Mouse (Mus musculus) embryo, embryonic 10.5 days (tissue): Measurements from ENCODE around the gene Fam171a1.

ENCODE experiments used
- DNase-seq: peaks from one replicate; pipeline ENCODE4 v3.0.0-alpha.2; 2015; ENCODE audit warnings: low spot score

Gene Fam171a1

GRCm38 (mm10) chr2:3138308-3138707, 24.3 kb downstream of the Fam171a1 start:
- DNase-seq = no peak

DNA sequence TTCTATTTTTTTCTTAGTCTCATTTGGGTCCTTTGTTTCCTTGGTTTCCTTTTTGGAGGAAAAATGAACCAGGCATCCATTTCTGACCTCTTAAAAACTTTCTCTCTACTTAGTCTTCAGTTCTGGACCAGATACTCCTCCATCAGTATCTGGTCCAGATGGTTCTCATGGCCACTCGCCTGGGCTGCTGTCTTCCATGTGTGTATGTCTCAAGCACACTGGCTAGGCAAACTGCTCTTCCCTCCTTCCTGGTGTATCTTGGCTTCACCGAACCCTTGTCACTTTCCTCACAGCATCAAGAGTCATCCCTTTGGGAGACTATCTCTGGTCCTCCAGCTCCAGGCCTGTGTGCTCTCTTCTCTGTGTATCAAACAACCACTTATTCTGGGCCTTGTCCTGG, 25.0 kb downstream of the Fam171a1 start:
- DNase-seq = no peak

GRCm38 (mm10) chr2:3139578-3139977, 25.6 kb downstream of the Fam171a1 start:
- DNase-seq = no peak

DNA sequence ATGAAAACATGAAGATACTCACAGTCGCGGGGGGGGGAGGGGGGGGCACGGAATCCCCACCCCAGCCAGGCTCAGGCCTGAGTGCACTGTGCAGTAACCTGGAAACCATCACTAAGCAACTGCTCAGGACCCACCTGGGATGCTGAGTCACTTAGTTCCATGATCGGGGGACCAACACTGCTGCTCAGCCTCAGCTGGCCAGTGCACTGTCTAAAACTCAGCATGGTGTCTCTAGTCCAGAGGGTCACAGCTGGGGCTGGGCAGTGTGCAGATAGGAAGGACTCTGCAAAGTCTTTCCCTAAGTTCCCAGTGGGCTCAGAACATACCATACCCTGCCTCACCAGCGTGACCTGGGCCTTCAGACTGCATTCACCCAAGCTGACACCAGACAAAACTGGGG, 26.6 kb downstream of the Fam171a1 start:
- no peak for DNase-seq

GRCm38 (mm10) chr2:3141804-3142203, 27.8 kb downstream of the Fam171a1 start:
- DNase-seq = no peak

- DNase-seq = no peak
These were observed 30.3 kb downstream of the Fam171a1 start for GRCm38 (mm10) chr2:3144291-3144690.

DNA sequence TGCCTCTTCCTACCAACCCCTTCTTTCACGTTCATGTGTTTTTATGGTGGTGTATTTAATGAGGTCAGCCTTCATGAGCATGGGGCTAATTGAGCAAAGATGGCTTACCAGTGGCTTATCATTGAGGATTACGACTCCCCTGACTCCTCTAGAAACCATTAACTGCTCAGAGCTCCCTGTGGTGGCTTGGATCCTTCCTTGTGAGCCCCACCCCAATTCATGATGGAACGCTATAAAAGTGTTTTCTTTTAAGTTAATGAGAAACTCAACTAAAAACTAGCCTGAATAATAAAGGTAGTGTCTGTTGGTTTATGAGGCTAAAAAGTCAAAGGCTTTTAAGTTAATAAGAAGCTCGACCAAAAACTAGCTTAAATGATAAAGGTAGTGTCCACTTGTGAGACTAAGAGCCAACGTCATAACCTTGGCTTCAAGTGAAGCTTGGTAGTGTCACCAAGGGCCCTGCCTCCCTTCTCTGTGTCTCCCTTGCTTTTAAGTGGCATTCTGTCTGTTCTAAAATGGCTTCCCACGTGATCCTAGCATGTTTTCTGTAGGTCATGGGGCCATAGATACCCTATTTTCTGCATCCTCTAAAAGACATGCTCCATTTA, 33.6 kb downstream of the Fam171a1 start:
- no peak for DNase-seq

DNA sequence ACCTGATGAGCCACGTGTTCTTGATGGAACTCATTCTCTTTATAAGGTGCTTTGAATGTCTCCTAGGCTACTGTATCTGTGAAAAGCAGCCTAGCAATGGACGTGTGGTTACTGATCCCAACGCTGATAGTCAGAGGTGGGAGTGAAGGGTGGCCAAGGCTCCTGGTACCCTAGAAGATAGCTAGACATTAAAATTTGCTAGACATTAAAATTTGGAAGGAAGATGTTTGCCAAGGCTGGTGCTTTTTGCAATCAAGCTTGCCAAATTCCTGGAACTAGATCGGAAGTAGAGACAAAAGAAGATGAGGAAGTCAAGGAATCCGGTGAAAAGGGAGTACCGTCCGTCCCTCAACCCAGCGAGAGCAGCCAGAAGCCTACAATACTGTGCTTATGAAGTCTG, 34.7 kb downstream of the Fam171a1 start:
- no peak for DNase-seq

GRCm38 (mm10) chr2:3150324-3150723, 36.3 kb downstream of the Fam171a1 start:
- no peak for DNase-seq

DNA sequence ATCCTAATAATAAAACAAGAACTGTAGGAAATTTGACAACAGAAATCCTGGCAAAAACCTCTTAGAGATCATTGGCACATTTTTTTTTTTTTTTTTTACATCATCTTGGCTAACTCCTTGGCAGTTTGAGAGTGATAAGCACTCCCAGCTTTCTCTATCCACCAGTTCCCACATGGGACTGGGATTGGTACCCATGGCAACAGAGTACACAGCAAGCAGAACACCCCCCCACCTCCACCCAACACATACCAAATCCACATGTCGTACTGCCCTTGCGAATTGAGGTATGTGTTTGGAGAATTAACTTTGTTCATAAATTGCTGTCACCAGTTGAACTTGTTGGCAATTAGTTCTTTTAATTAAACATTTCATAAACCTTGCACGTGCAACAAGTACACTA, 37.3 kb downstream of the Fam171a1 start:
- no peak for DNase-seq

GRCm38 (mm10) chr2:3154091-3154665, 40.2 kb downstream of the Fam171a1 start:
- DNase-seq = no peak

GRCm38 (mm10) chr2:3154986-3155385, 41.0 kb downstream of the Fam171a1 start:
- no peak for DNase-seq

- no peak for DNase-seq
These were observed 43.0 kb downstream of the Fam171a1 start for GRCm38 (mm10) chr2:3157030-3157429.

GRCm38 (mm10) chr2:3157661-3158344, 43.8 kb downstream of the Fam171a1 start:
- no peak for DNase-seq

DNA sequence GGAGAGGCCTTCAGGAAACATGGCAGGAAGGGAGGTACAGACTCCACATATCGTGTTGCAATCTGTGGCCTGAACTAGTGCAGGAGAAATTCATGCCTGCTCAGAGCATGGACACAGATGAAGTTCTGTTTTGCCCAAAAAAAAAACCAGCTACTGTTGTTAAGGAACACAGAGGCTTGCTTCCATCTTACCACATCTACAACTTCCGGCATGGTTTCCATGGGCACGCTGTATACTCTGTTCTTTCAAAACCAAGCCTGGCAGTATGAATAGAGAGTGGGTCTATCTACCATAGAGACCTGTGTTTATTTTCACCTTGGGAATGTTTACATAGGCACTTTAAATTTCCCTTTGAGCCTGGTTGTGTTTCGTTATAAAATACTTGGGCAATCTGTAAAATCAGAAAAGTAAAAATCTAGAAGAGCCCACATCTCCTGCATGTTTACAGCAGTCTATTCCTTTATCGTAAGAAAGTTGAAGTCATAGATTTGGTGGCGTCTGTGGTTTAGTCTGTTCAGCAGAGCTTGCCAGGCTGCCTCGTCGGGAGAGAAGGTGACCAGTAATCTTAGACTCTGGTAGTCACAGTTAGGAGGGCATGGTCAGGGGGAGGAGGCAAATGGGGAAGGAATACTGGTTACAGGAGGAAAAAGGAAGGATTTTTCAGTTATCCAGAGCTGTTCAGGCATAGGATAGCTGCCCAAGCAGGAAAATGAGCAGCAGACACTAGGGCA, 44.8 kb downstream of the Fam171a1 start:
- DNase-seq = no peak

- no peak for DNase-seq
These were observed 47.6 kb downstream of the Fam171a1 start for GRCm38 (mm10) chr2:3161578-3161977.

GRCm38 (mm10) chr2:3163501-3164076, 49.6 kb downstream of the Fam171a1 start:
- DNase-seq = no peak

- DNase-seq = no peak
These were observed 51.1 kb downstream of the Fam171a1 start for GRCm38 (mm10) chr2:3165037-3165600.

DNA sequence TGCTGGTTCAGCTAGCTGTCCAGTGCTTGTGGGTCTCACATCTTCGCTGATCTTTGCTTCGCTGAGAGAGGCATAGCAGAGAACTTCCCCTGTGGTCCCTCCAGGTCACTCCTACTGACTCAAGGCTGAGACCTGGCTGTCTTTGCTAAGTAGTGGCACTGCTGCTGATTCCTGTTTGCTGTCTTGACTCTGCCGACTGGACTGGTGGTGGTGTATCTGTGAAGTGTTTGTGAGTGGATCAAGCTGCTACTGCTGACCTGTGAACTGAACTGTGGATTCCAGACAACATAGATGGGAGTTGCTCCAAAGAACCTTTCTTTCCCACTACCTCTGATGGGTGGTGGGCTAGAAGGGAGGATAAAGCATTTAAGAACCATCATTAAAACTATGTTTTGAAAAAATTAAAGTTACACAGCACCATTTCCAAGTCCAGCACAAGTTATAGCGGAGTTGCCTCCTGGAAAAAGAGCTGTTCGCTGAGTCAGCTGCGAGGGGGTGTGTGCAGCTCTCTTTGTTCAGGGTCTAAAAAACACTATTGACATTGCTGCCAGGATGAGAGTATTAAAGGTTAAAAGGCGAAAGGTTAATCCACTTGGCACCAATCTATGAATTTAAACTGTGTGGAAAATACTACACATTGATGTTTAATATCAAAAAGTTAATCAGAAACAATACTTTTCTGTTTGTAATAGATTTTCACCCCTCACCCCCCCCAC, 52.0 kb downstream of the Fam171a1 start:
- no peak for DNase-seq

- DNase-seq = no peak
These were observed 54.8 kb downstream of the Fam171a1 start for GRCm38 (mm10) chr2:3168719-3169402.

DNA sequence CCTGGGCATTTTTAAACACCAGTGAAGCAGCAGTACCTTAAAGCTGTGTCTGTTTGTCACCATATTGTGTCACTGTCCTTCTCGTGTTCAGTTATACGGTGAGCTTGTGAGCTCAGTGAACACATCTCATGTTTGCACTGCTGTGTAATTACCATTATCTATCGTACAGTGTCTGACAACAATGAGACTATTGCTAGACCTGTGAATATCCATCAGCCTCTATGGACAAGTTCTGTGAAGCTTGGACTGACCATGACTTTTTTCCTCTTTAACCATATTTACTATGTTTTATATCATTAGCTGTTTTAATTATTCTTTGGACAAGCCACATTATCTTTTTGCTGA, 55.4 kb downstream of the Fam171a1 start:
- DNase-seq = no peak
